Mouse (Mus musculus) ES-Bruce4 (cell line): ENCODE measurements around the gene Ypel2.

Experiments
- CTCF ChIP-seq: IDR thresholded peaks from one replicate; pipeline ENCODE4 v1.8.1; 2011; ENCODE audit warnings: low read depth, low read length
- EP300 ChIP-seq: IDR thresholded peaks from 2 replicates; pipeline ENCODE4 v1.6.1; 2011; ENCODE audit warnings: low read depth, low read length; ENCODE audit not compliant: insufficient read depth
- POLR2A ChIP-seq: IDR thresholded peaks from one replicate; pipeline ENCODE4 v1.8.1; 2011; ENCODE audit warnings: low read length; ENCODE audit not compliant: insufficient read depth

- TF ChIP-seq CTCF (no peak), POLR2A (no peak), EP300 (no peak)
These were observed 64.0 kb downstream of the Ypel2 start for GRCm38 (mm10) chr11:86929531-86929930.
